Mouse (Mus musculus): Measurements from ENCODE around the gene Cngb1. TPM values are rescaled to one million over a fixed set of nuclear protein-coding genes. Genes with fewer than 3 reads are reported as not detected.

Gene Cngb1
- polyA plus RNA-seq, 1 experiment, result not detected

DNA sequence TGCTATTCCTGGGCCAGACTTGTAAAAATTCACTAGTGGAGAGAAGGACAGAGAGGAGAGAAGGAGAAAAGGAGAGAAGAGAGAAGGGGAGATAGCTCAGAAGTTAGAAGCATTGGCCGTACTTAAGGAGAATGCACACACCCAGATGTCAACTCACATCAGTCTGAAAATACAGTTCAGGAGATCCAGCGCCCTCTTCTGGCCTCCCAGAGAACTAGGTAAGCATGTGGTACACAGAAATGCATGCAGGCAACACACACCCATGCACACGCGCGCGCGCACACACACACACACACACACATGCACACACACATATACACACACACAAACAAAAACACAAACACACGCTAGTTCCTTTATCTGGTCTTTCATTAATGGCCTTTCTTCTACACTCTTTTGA is 86.8 kb downstream of the Cngb1 start:
- TF ChIP-seq GATA1 (IDR thresholded peaks at IDR 0.05; ENCODE audit: low read length), result no peak
- no peak for TF ChIP-seq TAL1 (IDR thresholded peaks at IDR 0.05; ENCODE audit: low read length)
- Histone ChIP-seq H3K9me3 (ENCODE audit: control insufficient read depth, low read length) (no peaks in the 10 kb centered on the region), H3K36me3 (ENCODE audit: control insufficient read depth) (no peaks in the 10 kb centered on the region), H3K4me3 (replicated peaks) (no peak overlapping the region), H3K4me1 (ENCODE audit: control insufficient read depth) (no peaks in the 10 kb centered on the region; the same call in 1 of the 2 replicates), H3K27me3 (ENCODE audit: control insufficient read depth) (no peaks in the 10 kb centered on the region)

DNA sequence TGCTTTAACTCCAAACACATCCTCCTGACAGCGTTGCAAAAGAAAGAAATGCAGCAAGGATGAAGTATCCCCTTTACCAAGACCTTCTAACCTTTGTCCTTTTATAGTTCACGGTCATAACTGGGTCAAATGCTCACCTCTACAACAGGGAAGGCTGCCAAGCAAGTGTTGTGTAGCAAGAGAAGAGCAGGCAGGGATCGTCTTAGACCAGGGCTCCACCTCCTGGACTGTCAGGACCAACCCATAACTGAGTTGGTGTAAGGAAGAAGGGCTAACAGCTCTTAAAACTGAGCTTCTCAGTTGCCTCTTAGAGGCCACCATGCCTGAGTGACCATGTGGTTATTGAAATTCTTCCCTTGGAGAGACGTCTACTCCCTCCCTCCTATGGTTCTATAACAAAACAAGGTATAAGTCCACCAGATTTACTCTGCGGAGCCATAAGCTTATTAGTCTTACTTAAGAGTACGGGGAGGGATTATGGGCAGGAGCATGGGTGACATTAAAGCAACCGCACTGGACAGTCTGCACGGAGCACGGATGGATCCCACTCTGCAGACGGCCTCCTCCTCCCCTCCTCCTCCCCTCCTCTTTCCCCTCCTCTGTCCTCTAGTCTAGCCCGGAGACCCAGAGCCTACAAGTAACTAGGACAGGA is 90.5 kb downstream of the Cngb1 start:
- H3K9me3 ChIP-seq (ENCODE audit: control insufficient read depth, low read length), result no peaks in the 10 kb centered on the region
- no peaks in the 10 kb centered on the region for H3K36me3 ChIP-seq (ENCODE audit: control insufficient read depth)
- H3K4me1 ChIP-seq (ENCODE audit: control insufficient read depth), result no peaks in the 10 kb centered on the region
- H3K4me3 ChIP-seq (replicated peaks), result no peak overlapping the region
- TF ChIP-seq GATA1 (IDR thresholded peaks at IDR 0.05; ENCODE audit: low read length) (no peak), TAL1 (IDR thresholded peaks at IDR 0.05; ENCODE audit: low read length) (no peak)
- H3K27me3 ChIP-seq (ENCODE audit: control insufficient read depth), result no peaks in the 10 kb centered on the region

DNA sequence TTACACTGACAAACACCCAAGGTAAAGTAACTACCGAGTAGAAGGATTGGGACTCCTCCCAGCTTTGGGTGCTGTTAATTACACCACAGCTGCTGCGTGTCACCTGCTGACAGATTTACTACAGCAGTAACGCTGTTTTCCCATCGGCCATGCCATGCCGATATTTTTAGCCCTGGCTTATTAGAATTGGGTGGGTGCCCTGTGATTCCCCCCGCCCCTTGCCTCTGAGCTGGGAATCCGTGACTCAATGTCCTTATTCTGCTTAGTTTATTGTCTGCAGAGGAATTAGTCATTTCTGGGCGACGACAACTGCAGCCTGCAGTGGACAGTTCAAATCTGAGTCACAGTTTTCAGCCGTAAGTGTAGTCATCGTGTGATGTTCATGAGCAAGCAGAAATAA is 96.5 kb downstream of the Cngb1 start:
- Histone ChIP-seq H3K36me3 (ENCODE audit: control insufficient read depth) (no peaks in the 10 kb centered on the region), H3K4me1 (ENCODE audit: control insufficient read depth) (no peaks in the 10 kb centered on the region), H3K27me3 (ENCODE audit: control insufficient read depth) (no peaks in the 10 kb centered on the region), H3K4me3 (replicated peaks) (no peak overlapping the region), H3K9me3 (ENCODE audit: control insufficient read depth, low read length) (no peaks in the 10 kb centered on the region)
- TF ChIP-seq TAL1 (IDR thresholded peaks at IDR 0.05; ENCODE audit: low read length) (no peak), GATA1 (IDR thresholded peaks at IDR 0.05; ENCODE audit: low read length) (no peak)

DNA sequence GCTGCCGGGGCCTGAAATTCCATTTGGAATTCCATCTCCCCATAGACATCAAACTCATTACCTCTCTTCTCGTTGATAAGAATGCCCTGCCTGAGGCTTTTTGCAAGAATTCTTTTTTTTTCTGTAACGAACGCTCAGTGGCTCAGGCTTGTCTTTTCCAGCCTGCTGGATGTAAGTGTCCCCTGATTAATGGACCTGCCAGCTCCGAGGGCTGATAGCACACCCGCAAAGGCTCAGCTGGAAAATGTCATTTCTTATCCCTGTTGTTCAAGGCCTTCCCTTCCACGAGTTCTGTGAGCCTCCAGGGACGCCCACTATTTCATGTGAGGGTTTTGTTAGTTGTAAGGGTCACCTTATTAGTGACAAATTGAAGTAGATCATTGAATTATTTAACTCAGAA is 100.4 kb downstream of the Cngb1 start:
- Histone ChIP-seq H3K4me3 (replicated peaks) (no peak overlapping the region), H3K27me3 (ENCODE audit: control insufficient read depth) (no peaks in the 10 kb centered on the region), H3K4me1 (ENCODE audit: control insufficient read depth) (no peaks in the 10 kb centered on the region), H3K9me3 (ENCODE audit: control insufficient read depth, low read length) (no peaks in the 10 kb centered on the region), H3K36me3 (ENCODE audit: control insufficient read depth) (no peaks in the 10 kb centered on the region)
- TF ChIP-seq TAL1 (IDR thresholded peaks at IDR 0.05; ENCODE audit: low read length), result no peak

DNA sequence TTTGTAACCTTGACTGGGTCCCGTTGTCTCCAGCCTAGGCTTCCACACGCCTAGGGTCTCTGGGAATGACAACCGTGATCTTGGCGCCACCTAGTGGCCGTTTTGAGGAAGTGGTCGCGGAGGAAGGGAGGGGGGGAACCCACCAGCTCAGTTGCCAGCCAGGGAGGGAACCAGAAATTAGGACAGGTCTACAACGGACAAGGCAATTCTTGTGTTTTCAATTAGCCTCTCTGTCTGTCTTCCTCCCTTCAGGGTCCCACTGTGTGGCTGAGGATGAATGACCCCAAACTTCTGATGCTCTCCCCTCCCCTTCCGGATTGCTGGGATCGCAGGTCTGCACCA is 102.4 kb downstream of the Cngb1 start:
- Histone ChIP-seq H3K27me3 (ENCODE audit: control insufficient read depth) (no peaks in the 10 kb centered on the region), H3K4me1 (ENCODE audit: control insufficient read depth) (no peaks in the 10 kb centered on the region), H3K36me3 (ENCODE audit: control insufficient read depth) (no peaks in the 10 kb centered on the region), H3K9me3 (ENCODE audit: control insufficient read depth, low read length) (no peaks in the 10 kb centered on the region), H3K4me3 (replicated peaks) (no peak overlapping the region)
- no peak for TF ChIP-seq GATA1 (IDR thresholded peaks at IDR 0.05; ENCODE audit: low read length)
- TF ChIP-seq TAL1 (IDR thresholded peaks at IDR 0.05; ENCODE audit: low read length), result no peak

DNA sequence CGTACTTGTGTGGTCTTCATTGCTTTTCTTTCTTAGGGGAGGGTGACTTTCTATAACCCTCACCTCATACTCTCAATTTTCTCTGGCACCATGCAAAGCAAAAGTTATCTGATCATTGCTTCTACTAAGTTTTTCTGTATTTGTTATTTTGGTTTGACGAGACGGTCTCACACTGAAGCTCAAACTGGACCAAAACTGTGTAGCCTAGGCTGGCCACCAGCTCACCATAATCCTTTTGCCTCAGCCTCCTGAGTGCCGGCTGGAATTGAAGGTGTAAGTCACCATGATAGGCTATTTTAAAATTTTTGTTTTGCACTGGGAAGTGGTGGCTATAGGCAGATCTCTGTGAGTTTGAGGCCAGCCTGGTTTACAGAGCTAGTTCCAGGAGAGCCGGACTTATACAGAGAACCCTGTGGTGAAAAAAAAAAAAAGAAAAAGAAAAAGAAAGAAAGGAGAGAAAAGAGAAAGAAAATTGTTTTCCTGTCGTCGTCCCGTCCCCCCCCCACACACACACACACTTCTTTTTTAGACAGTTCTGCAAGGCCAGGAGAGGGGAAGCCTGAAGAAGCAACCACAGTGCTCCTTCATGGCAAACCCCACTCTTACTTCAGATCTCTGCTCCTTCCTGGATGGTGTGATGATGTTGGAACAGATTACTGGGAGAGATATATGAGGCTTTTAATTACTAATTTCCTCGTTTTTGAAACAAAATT is 102.9 kb downstream of the Cngb1 start:
- Histone ChIP-seq H3K27me3 (ENCODE audit: control insufficient read depth) (no peaks in the 10 kb centered on the region), H3K4me3 (replicated peaks) (no peak overlapping the region), H3K36me3 (ENCODE audit: control insufficient read depth) (no peaks in the 10 kb centered on the region), H3K9me3 (ENCODE audit: control insufficient read depth, low read length) (no peaks in the 10 kb centered on the region), H3K4me1 (ENCODE audit: control insufficient read depth) (no peaks in the 10 kb centered on the region)
- TF ChIP-seq GATA1 (IDR thresholded peaks at IDR 0.05; ENCODE audit: low read length) (no peak), TAL1 (IDR thresholded peaks at IDR 0.05; ENCODE audit: low read length) (no peak)

DNA sequence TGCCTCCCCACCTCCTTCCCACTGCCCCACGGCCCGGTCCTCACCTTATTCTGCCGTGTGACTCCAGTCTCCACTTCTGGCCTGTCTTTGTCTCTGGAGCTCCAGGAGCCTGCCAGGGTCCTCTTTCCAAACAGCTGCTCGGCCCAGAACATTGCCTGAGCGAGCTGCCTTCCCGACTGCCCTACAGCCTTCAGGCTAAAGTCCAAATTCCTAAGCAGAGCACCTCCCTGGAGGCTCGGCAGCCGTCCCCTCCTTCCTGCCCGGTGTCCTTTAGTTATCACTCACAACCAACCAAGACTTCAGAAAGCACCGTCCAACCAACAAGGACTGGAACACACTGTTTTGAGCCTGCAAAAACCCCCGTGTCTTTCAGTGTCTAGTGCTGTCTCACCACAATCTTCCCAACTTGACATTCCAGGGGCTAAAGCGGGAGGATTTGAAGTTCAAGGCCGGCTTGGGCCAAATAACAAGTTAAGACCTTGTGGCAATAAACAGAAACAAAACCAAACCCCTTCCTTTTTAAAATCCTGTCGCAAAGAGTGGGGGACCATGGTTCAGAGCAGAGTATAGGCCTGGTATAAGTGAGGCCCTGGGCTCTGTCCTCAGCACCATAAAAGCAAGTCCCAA is 103.6 kb downstream of the Cngb1 start, which contains the start of gene Kifc3:
Gene Kifc3, minus strand, starts transcription at position 164 of the 627 bp plus-strand sequence.
- no peaks in the 10 kb centered on the region for H3K9me3 ChIP-seq (ENCODE audit: control insufficient read depth, low read length)
- TF ChIP-seq TAL1 (IDR thresholded peaks at IDR 0.05; ENCODE audit: low read length) (no peak), GATA1 (IDR thresholded peaks at IDR 0.05; ENCODE audit: low read length) (no peak)
- no peaks in the 10 kb centered on the region for H3K36me3 ChIP-seq (ENCODE audit: control insufficient read depth)
- H3K27me3 ChIP-seq (ENCODE audit: control insufficient read depth), result no peaks in the 10 kb centered on the region
- no peaks in the 10 kb centered on the region for H3K4me1 ChIP-seq (ENCODE audit: control insufficient read depth)
- no peak within 1 kb of the TSS for H3K4me3 ChIP-seq (replicated peaks)

DNA sequence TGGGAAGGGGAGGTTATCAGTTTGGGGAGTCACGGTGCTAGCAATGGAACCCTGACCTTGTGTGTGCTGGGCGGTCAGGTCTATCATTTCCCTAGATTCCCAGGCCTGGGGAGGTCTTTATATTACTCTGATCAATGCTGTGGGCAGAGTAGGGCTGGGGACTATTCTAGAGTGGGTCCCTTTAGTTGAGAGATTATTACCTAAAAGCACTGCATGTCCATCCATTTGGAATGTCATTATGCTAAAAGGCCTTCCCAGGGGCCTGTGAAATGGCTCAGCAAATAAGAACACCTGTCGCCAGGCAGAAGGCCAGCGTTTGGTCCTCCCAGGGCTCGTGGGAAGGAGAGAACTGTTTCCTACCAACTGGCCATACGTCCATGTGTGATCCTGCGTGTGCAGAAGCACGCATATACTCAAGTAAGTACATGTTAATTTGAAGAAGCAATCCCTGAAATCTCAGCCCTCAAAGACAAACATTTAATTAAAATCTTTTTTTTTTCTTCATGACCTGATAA is 104.3 kb downstream of the Cngb1 start:
- TF ChIP-seq TAL1 (IDR thresholded peaks at IDR 0.05; ENCODE audit: low read length), result no peak
- TF ChIP-seq GATA1 (IDR thresholded peaks at IDR 0.05; ENCODE audit: low read length), result no peak
- H3K4me3 ChIP-seq (replicated peaks), result no peak overlapping the region
- H3K27me3 ChIP-seq (ENCODE audit: control insufficient read depth), result no peaks in the 10 kb centered on the region
- H3K4me1 ChIP-seq (ENCODE audit: control insufficient read depth), result no peaks in the 10 kb centered on the region
- H3K9me3 ChIP-seq (ENCODE audit: control insufficient read depth, low read length), result no peaks in the 10 kb centered on the region
- no peaks in the 10 kb centered on the region for H3K36me3 ChIP-seq (ENCODE audit: control insufficient read depth)

DNA sequence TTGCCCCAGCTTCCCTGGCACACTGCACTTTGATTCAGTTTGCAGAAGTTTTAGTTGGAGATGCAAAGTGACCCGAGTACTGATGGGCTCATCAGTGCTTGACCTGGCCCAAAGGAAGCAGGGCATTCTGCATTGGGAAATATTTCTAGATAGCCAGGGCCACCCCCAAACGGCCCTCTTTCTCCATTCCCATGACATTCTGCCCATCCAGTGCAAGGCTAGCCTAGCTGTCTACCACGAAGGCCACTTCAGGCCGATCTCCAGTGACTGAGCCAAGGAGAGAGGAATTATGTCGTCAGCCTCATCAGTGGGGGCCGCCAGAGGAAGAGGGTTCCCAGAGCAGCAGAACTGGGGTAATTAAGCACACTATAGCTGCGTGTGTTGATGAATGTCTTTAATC is 104.9 kb downstream of the Cngb1 start:
- Histone ChIP-seq H3K4me3 (replicated peaks) (no peak overlapping the region), H3K4me1 (ENCODE audit: control insufficient read depth) (no peaks in the 10 kb centered on the region), H3K27me3 (ENCODE audit: control insufficient read depth) (no peaks in the 10 kb centered on the region), H3K9me3 (ENCODE audit: control insufficient read depth, low read length) (no peaks in the 10 kb centered on the region), H3K36me3 (ENCODE audit: control insufficient read depth) (no peaks in the 10 kb centered on the region)
- TF ChIP-seq GATA1 (IDR thresholded peaks at IDR 0.05; ENCODE audit: low read length) (no peak), TAL1 (IDR thresholded peaks at IDR 0.05; ENCODE audit: low read length) (no peak)

All from erythroblast, embryonic 14.5 days (primary cell).